Mouse (Mus musculus) cerebellum, postnatal 10 days (tissue): ENCODE measurements around the gene Flt1.

Source experiments
- DNase-seq, 2 experiments: peaks; one replicate each; pipeline ENCODE4 v3.0.0; 2021; ENCODE audit warnings: mixed read lengths in 2 of 2

Flt1 gene

DNA sequence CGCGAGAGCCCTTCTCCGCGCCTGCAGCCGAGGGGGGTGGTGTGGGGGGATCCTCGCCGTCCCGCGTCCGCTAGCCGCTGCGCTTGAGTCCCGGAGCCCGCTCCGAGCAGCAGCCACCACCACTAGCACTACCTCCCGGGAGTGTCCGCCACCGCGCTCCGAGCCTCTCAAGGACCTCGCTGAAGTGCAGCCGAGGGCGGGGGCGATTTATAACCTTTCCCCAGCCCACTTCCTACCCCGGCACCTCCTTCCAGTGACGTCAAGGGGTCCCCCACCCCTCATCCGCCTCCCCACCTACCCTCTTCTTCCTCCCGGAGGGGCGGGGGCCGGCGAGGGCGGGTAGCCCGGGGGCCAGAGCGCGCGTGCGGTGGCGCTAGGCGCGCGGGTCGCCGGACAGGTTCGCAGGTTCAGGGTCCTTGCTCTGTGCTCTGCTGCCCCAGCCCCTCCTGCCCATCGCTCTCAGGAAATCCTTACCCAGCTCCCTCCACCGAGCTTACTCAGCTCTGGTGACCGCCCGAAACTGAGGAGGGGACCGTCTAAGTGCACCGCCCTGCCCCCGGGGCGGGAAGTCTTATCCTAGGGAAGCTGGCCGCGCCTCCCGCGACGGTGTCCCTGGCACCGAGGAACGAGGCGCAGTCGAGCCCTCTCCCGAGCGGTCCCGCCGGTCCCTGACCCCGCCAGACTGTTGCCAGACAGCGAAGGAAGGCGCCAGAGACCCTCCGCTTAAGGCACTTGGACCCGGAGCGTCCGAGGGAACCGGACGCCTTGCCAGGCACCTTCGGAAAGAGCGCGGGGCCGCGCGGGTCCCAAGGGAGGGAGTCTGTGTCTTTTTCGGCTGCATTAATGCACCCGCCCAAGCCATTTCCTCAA lies at the start of gene Flt1:
Gene Flt1, minus strand, starts transcription at position 181 of the 870 bp plus-strand sequence.
- peak; percentile 27 to 29 for DNase-seq

DNA sequence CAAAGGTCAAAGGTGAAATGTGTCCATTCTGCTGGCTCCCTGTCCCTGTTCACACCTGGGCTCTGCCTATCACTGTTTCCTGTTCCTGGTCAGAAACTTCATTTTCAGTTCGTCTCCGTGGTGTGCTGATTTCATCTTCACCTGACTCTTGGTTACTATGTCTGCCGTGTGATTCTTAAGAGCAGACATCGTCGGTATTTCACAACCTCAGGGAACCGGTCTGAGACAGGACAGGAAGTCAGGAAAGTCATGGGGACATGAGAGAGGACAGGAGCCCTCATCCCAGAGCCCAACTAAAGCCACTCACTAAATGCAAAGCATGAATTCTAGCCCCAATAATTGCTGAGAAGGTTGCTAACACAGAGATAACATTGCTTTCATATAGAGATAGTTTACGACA lies 49.4 kb upstream of the Flt1 start:
- no peak for DNase-seq

DNA sequence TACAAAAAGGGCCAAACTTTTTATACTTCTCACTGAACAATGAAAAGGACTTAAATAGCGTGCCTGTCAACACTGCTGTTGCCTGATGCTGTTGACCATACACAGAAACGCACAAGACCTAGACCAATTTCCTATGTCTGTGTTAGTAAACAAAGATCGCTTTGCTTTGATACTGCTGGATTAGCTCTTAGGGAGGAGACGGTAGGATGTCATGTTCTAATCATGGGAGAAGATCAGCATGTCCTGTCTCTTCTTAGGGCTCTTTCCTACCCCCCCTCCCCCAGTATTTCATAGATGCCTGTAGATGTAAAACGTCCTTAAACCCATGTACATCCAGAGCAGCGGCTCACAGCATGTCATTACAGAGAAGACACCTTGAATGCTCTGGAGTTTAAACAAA lies 44.1 kb upstream of the Flt1 start:
- DNase-seq: no peak

DNA sequence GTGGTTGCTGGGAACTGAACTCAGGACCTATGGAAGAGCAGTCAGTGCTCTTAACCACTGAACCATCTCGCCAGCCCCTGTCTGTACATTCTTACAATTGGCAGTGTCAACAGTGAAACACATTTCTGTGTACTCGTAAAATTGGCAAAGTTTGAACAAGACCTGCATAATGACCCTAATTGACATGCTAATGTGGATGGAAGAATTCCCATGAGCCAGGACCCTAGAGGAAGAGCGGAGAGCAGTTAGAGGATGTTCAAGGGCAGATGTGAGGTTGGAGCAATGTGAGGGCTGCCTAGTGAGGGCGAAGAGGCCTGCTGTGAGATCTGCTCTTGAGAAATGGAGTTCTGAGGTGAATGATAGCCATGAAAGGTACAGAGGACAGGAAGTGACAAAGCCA lies 38.2 kb upstream of the Flt1 start:
- DNase-seq: no peak

DNA sequence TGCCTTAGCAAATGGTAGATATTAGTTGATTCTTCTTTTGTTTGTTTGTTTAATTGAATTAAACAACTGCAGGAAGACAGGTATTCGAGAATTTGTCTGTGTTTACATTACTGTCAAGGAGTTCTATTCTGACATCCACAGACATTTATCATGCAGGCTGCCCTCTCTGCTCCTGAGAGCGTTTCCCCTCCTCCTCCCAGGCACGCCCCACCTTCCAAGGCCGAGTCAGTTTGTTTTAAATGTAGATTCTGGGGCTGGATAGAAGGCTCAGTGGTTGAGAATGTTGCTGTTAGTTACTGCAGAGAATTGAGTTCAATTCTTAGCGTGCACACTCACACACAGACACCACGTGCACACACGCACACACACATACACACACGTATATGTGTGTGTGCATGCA lies 36.2 kb upstream of the Flt1 start:
- no peak for DNase-seq

DNA sequence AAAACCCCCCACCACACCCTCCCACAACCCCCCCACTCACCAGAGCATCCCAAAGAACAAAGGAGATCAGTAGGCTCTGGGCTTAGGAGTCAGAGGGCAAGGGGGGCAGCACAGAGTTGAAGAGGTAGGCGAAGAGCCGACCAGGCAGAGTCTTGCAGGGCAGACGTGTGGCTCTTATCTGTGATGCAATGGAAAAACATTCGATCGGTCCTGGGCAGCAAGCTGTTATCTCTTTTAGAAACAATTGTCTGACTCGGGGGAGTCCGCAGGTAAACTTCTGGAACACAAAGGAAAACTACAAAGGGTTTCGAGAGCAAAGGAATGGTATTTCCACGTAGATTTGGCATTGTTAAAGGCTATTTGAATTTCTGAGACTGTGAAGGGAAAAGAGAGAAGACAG lies 35.5 kb upstream of the Flt1 start:
- DNase-seq: no peak

DNA sequence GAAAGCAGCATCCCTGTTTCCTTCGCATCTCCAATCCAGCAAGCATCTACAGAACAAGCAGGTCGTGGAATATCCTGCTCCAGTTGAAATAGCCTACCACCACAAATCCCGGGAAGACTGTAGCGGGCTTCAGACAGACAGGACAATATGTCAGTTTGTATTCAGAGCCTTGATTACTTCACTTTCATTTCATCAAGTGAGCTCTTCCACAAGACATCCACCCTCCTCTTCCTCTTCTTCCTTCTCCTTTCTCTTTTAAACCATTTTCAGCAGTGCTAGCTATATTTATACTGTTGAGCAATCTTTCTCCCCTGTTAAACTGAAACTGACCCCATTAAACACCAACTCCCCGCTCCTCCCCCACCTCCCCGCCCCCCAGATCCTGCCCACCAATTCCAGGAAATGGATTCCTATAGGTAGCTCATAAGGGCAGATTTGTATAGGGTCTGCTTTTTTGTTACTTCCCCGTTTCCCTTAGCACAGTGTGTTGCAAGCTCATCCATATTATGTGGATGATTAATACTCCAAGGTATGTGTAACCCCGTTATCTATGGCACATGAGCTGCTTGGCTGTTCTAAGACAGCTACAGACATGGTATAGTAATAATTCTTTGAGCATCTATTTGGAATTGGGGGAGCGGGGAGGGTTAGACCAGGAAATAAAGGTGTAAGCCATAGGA lies 33.0 kb upstream of the Flt1 start:
- DNase-seq: no peak

DNA sequence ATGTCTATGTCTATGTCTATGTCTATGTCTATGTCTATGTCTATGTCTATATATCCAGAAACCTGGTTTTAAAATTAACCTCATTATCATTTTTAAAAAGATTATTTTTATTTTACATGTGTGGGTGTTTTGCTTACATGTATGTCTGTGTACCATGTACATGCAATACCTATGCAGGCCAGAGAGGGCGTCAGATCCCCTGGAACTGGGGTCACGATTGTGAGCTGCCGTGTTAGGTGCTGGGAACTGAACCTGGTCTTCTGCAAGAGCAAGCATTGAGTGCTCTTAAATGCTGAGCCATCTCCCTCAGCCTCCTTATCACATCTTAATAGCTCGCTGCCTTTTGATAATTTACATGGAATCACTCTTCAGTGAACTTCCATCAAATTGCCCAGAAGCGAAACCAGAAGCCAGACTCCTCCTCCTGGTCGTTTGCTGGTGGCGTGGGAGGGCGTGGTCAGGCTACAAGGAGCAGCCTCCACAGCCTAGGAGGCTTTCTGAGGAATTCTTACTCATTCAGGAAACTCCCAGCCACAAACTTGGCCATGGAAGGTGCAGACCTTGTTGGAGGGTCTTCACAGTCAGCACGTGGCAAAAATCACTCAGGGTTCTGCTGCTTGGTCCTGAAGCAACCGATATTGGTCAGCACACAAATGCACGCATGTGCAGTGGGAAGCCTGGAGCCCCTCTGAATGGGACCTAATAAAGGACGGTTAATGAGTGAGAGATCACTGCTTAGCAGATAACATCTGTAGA lies 32.2 kb upstream of the Flt1 start:
- no peak for DNase-seq

DNA sequence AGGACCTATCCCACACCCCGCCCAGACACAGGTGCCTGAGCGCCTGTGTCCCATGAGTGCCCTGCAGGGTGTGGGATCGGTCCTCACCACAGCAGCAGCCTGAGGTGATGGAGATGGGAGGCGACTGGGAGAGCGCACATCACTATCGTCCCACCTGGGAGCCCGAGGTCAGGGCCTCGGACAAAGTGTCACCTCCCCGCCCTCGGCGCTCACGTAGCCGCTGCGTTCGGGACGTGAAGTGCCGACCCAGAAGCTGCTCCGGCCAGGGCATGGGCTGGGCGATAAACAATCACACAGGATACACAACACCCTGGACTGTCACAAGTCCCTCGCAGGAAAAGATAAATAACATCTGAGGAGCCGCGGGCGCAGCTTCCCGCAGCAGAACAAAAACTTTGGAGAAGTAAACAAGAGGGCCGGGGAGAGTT lies 27.1 kb upstream of the Flt1 start:
- DNase-seq: no peak

DNA sequence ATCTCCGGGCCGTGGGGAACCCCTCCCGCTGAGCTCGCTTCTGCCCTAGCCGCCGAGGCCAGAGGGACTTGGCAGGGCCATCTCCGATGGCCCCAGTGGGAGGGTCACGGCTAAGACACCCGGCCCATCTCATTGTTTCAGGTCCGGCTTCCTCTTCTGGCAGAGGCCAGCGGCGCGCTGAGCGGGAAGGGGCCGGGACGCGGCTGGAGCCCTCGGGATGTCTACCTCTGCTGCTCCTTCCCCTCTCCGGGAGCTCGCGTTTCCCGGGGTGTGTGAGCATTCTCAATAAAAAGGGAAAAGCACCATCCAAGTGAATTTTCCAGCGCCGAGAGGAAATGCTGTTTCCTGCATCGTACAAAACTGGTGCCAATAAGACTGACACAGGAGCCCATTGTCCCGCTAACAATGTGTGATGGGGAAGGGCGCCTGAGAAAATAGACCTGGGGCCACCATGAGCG lies 25.9 kb upstream of the Flt1 start:
- DNase-seq: peak; percentile 39 to 49

DNA sequence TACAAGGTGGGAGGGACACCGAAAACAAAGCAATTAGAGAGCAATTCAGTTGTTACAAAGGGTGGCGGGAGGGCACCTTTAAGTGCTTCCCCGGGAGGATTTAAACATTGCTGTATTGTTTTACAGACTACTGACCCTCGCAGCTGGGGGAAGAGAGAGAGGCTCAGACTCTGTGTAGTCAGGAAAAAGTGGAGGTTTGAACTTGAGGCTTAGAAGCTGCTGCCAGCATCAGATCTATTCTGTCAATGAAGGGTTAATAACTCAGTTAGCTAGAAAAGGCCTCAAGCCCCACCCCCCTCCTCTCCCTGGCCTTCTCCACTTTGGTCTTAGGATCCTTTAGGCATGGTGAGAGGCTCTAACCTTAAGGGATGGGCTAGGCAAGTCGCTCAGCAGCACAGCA lies 24.2 kb upstream of the Flt1 start:
- no peak for DNase-seq

DNA sequence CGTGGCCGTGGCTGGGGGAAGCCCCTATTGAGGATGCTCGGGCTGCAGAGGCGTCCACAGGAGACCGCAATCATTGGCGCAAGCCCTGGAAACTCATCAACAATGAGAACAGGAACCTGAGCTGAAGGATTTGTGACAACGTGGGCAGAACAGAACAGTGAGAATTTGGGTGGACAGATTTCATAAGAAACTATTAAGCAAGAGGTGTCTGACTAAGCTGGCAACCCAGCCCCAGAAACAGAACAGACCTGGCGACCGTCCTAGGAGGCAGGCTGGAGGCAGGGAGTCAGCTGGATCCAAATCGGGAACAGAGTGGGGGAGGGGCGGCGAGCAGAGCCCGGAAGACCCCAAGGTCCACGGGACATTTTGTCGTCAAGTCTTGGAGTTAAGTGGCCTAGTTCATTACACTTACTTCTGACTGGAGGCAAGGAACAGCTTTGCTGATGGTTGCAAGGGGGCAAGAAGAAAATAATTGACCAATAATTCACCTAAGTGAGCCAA lies 22.3 kb upstream of the Flt1 start:
- peak; percentile 90 to 92 for DNase-seq

DNA sequence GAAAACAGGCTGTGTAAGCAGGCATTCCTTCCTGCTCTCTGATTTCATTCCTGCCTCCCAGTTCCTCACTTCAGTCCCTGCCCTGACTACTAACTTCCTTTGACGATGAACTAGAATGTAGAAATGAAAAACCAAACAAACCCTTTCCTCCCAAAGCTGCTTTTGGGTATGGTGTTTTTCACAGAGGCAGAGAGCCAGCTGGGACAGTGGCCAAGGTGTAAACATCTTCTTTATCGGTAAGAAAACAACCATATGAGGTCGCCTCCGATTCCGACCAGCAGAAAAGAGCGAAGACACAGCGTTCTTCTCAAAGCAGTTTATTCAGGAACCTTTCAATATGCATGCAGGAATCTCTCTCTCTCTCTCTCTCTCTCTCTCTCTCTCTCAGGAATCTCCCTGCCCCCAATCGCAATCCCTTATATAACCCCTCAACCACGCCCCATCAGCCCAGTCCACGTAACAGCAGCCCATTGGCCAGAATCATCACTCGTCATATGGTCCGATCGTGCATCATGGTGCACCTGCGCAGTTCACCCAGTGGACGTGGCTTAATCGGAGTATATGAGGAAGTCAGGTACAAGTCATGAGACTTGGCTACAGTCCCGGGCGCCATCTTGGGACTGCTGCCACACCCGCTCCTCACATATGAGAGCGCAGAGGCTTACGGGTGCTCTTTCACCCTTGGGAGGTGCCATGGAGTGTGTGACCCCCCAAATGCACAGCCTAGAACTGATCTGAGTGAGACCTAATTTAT lies 19.3 kb upstream of the Flt1 start:
- DNase-seq: no peak

DNA sequence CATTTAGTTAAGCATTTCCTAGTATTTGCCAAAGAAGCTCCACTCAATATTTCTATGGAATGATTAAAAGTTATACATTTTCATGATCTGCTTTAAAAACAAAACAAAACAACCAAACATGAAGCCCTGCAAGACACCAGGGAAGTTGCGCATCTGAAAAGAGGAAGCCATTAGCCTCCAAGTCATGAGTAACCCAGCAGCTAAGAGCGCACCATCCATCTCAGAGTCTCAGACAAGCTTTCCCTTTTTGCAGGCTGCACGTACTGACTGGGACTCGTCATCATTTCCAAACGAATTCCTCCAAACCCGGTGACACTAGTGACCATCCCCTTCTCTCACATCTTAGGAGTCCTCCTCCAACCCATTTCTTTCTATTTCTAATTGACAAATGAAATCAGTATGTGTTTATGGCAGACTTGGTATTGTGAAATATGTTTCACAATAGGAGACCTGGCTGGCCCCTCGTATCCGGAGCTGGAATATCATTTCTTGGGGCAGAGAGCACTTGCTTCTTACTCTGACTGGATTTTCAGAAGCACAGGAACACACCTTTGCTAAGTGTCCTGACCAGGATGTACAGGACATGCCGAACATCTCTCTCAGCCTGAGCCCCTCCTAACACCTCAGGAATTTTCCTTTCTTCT lies 16.8 kb upstream of the Flt1 start:
- DNase-seq: no peak

DNA sequence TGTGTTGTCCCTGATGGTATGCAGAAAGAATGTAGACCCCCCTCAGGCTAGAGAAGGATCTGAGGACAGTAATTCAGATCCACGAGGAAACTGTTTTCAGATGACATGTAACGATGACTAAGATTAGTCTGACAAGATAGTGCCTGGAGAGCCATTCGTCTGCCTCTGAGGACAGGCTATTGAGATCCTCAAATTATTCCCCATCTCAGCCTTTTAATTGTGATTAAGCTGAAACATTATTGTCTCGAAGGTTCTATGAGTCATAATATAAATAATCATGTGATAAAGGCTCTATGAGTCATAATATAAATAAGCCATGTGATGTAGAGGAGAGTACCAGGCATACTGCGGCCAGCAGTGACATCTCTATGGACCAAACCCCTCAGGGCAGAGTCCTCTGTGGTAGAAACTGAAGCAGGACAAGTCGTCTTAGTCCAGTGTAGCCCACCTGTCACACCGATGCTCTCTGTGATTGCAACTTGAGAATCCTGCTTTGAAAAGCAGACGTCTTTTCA lies 11.0 kb upstream of the Flt1 start:
- no peak for DNase-seq

DNA sequence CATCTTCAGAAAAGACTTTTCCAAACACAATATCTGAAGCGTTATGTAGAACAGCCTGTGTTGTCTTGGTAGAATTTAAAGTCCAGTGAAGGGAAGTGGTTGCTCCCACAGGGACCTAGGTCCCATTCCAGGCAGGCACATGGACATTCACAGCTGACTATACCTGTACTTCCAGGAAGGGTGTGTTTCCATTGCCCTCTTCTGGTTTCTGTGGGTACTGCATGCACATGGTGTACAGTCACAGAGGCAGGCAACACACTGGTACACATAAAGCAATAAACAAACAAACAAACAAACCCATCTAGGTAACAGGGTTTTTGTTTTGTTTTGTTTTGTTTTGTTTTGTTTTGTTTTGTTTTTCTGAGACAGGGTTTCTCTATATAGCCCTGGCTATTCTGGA lies 7.9 kb upstream of the Flt1 start:
- peak; percentile 40 to 50 for DNase-seq

DNA sequence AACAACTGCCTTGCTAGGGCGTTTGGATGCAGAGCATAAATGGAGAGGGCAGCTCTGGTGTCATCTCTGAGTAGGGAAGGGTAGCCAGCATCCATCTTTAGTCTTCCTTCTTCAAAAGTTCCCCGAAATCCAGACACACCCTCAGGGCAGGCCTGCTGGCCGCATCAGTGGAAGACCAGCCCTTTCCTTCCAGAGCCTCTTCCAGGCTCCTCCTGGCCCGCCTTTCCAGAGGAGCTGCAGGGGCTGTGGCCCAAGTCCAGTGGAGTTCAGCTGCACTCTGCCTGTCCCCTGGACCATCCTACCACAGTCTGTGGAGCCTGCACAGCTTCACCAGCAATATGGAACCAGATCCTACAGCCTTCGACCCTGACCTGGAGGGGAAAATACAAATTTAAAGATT lies 7.1 kb upstream of the Flt1 start:
- peak in 1 of 2 experiments; percentile 29 for DNase-seq

DNA sequence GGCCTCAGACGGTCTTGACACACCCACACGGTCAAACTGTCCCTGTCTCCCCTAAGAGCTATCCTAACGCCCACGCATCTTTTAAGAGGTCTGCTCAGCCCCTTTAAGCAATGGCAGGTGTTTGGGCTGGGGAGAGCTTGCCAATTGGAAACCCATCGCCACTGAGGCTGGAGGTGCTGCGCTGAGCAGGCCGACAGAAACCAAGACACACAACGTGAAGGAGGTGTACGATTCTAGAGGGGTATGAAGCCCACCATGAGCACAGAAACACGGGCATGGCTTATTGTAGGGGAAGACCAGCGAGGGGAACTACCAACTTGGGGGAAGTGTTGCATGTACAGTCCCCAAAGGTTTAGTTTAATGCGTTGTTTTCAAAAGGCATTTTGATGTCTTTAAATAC lies 1.7 kb upstream of the Flt1 start:
- DNase-seq: no peak

DNA sequence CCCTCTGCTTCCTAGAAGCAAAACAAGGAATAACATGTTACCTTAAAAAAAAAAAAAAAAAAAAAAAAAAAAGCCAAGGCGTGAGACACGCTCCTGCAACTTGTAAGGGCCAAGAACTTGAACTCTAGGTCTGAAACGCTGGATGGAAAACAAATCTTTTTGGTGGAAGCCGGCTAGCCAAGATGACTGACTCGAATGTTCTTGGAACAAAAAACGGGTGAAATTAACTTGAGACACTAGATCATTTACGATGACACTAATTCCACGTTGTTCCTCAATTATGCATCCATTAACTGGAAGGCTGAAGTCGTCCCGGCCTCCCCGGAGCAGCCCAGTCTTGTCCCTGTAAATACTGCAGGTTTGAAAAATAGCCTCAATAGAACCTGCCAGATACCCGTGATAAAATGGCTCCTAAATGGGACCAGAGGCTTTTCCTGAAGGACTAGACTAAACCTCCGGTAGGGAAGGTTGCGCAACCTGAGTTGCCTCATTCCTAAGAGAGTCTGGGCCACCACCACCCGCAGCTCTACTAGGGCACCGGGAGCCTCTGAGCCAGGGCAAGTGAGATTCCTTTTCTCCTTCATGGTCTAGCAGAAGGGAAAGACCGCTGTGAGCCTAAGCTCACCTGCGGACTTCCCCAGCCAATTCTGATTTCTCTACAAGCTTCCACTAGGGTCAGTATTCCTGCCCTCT lies 1.0 kb upstream of the Flt1 start:
- DNase-seq: no peak

DNA sequence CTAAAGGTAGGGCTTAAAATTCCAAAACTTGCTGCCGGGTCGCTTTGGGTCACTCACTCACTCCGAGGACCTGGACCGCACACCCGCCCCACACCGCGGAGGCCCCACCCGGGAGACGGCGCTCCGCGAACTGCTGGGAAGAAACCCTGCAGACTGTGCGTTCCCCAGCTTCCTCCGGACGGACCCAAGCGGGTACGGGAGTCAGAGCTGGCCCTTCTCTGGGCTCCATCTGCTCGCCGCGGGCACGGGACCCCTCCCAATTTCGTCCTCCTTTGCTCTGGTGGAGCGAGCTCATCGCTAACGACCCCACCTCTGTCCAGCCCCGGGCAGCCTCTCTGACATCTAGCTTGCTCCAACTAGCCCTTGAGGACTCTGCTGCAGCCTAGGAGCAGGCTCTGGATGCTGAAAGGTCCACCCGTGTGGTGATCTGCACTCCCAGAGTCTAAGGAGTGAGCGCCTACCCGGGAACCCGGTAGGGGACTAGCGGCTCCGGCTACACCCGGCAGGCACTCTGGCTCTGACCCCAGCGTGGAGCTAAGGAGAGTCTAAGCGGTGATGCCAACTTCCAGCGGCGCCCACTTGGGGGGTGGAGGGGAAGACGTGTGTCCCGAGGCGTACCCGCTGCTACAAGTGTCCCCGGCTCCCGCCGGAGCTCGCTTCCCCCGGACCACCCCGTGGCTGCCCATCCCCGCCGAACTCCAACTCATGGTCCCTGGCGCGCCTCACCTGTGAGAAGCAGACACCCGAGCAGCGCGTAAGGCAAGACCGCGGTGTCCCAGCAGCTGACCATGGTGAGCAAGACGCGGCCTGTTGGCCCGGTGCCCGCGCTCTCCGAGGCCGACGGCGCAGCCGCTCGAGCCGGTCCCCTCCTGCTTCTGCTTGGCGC lies 623 bp downstream of the Flt1 start:
- peak; percentile 73 to 74 for DNase-seq
